Mouse (Mus musculus): ENCODE data around the gene Lrmda. TPM values are rescaled to one million over a fixed set of nuclear protein-coding genes. Genes with fewer than 3 reads are reported as not detected.

Gene Lrmda
- total and polyA plus RNA-seq, 3 experiments, result 0.43 to 1.1 (median 1.0) TPM

DNA sequence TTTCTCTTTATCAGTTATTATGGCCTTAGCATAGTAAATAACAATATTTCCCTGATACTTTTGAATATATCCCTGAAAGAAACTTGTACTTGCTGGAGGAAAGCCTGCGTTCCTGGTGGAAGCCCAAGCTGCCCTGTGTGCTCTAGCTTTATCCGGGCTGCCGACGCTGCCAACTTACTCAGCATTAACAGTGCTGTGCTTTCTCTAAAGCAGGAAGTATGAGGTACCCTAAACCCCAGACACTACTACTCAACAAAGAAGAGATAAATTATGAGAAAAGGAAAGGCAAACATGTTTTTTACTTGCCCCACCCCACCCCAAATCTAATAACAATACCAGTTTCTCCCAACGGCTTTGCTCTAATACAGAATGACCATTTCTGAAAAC, 240.5 kb downstream of the Lrmda start:
- Histone ChIP-seq H3K36me3 (ENCODE audit: control insufficient read depth, insufficient read depth, low read length) (no peaks in the 10 kb centered on the region), H3K79me2 (replicated peaks; ENCODE audit: control insufficient read depth, insufficient read depth, low read length) (no peaks in the 10 kb centered on the region), H3K27ac (no peak overlapping the region), H3K27me3 (ENCODE audit: control insufficient read depth, insufficient read depth, low read length) (no peaks in the 10 kb centered on the region), H3K9ac (ENCODE audit: low read depth, low read length) (no peak overlapping the region), H3K4me3 (no peak overlapping the region), H3K4me1 (ENCODE audit: control insufficient read depth, insufficient read depth, low read length) (no peaks in the 10 kb centered on the region)
- WGBS, result 38% methylated on average over 5 of the region's 5 CpGs
- TF ChIP-seq CTCF (IDR thresholded peaks at IDR 0.05) (no peak), POLR2A (IDR thresholded peaks at IDR 0.05; ENCODE audit: insufficient read depth, low read depth, low read length) (no peak), EP300 (IDR thresholded peaks at IDR 0.05; ENCODE audit: insufficient read depth, low read depth, low read length) (no peak)
- DNase-seq, result no peak
- intact Hi-C loops (cut with DNase I), result no loop called here

- TF ChIP-seq CTCF (IDR thresholded peaks at IDR 0.05) (no peak), EP300 (IDR thresholded peaks at IDR 0.05; ENCODE audit: insufficient read depth, low read depth, low read length) (no peak), POLR2A (IDR thresholded peaks at IDR 0.05; ENCODE audit: insufficient read depth, low read depth, low read length) (no peak)
These were observed 245.9 kb downstream of the Lrmda start for GRCm38 (mm10) chr14:22265229-22265905.

GRCm38 (mm10) chr14:22269812-22270211, 250.3 kb downstream of the Lrmda start:
- Histone ChIP-seq H3K4me1 (ENCODE audit: control insufficient read depth, insufficient read depth, low read length) (no peaks in the 10 kb centered on the region), H3K9ac (ENCODE audit: low read depth, low read length) (no peak overlapping the region), H3K36me3 (ENCODE audit: control insufficient read depth, insufficient read depth, low read length) (no peaks in the 10 kb centered on the region), H3K79me2 (replicated peaks; ENCODE audit: control insufficient read depth, insufficient read depth, low read length) (no peaks in the 10 kb centered on the region), H3K4me3 (no peak overlapping the region), H3K27me3 (ENCODE audit: control insufficient read depth, insufficient read depth, low read length) (no peaks in the 10 kb centered on the region), H3K27ac (no peak overlapping the region)
- TF ChIP-seq EP300 (IDR thresholded peaks at IDR 0.05; ENCODE audit: insufficient read depth, low read depth, low read length), result no peak
- TF ChIP-seq POLR2A (IDR thresholded peaks at IDR 0.05; ENCODE audit: insufficient read depth, low read depth, low read length), result no peak
- TF ChIP-seq CTCF (IDR thresholded peaks at IDR 0.05), result no peak
- DNase-seq, result no peak
- intact Hi-C loops (cut with DNase I), result no loop called here
- WGBS, result 47% methylated on average over 9 of the region's 9 CpGs

More at GRCm38 (mm10) chr14:22265229-22265905, 245.9 kb downstream of the Lrmda start:
- Histone ChIP-seq H3K36me3 (ENCODE audit: control insufficient read depth, insufficient read depth, low read length) (no peaks in the 10 kb centered on the region), H3K4me3 (no peak overlapping the region), H3K4me1 (ENCODE audit: control insufficient read depth, insufficient read depth, low read length) (no peaks in the 10 kb centered on the region), H3K9ac (ENCODE audit: low read depth, low read length) (no peak overlapping the region), H3K79me2 (replicated peaks; ENCODE audit: control insufficient read depth, insufficient read depth, low read length) (no peaks in the 10 kb centered on the region), H3K27ac (no peak overlapping the region), H3K27me3 (ENCODE audit: control insufficient read depth, insufficient read depth, low read length) (no peaks in the 10 kb centered on the region)
- intact Hi-C loops (cut with DNase I), result no loop called here
- no peak for DNase-seq
- WGBS, result 91% methylated on average over 4 of the region's 4 CpGs

DNA sequence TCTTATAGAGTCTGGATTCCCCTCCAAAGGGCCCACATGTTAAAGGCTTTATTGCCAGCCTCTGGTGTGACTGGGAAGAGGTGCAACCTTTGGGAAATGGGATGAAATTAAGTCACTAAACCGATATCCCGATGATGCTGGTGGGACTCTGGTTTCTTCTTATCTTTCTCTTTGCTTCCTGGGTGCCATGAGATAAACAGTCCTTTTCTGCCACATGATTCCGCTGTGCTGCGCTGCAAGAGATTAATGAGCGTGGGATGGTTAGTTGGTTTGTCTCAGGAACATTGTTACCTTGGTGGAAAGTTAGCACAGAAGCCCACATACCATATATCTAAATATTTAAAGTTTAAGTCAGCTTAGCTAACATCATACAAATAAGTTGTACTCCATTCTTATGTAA, 258.5 kb downstream of the Lrmda start:
- no peak for DNase-seq
- Histone ChIP-seq H3K4me1 (ENCODE audit: control insufficient read depth, insufficient read depth, low read length) (no peaks in the 10 kb centered on the region), H3K79me2 (replicated peaks; ENCODE audit: control insufficient read depth, insufficient read depth, low read length) (no peaks in the 10 kb centered on the region), H3K9ac (ENCODE audit: low read depth, low read length) (no peak overlapping the region), H3K27ac (no peak overlapping the region), H3K4me3 (no peak overlapping the region), H3K27me3 (ENCODE audit: control insufficient read depth, insufficient read depth, low read length) (no peaks in the 10 kb centered on the region), H3K36me3 (ENCODE audit: control insufficient read depth, insufficient read depth, low read length) (no peaks in the 10 kb centered on the region)
- 81% methylated on average over 5 of the region's 5 CpGs for WGBS
- TF ChIP-seq POLR2A (IDR thresholded peaks at IDR 0.05; ENCODE audit: insufficient read depth, low read depth, low read length) (no peak), CTCF (IDR thresholded peaks at IDR 0.05) (no peak), EP300 (IDR thresholded peaks at IDR 0.05; ENCODE audit: insufficient read depth, low read depth, low read length) (no peak)
- intact Hi-C loops (cut with DNase I), result no loop called here

DNA sequence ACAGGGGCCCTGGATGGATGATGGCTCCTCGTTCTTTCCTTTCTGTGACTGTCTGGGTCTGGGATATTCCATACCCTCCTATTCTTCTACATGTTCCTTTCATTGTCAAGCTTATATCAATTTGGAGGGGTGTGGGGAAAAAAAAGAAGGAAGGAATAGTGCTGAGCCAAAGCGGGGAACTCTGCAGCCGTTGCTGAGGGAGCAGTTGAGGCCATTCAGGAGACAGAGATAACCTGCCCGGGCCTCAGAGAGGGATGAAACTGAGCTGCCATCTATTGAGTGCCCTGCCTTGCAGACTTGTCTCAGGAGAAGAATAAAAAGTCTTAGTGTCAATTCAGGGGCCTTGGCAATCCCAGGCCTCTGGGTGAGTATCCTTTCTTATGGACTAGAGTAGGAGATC, 260.1 kb downstream of the Lrmda start:
- no peak overlapping the region for H3K27ac ChIP-seq
- intact Hi-C loops (cut with DNase I), result no loop called here
- no peaks in the 10 kb centered on the region for H3K4me1 ChIP-seq (ENCODE audit: control insufficient read depth, insufficient read depth, low read length)
- no peak for TF ChIP-seq POLR2A (IDR thresholded peaks at IDR 0.05; ENCODE audit: insufficient read depth, low read depth, low read length)
- no peak for TF ChIP-seq CTCF (IDR thresholded peaks at IDR 0.05)
- no peak for TF ChIP-seq EP300 (IDR thresholded peaks at IDR 0.05; ENCODE audit: insufficient read depth, low read depth, low read length)
- 79% methylated on average over 4 of the region's 4 CpGs for WGBS
- no peak overlapping the region for H3K4me3 ChIP-seq
- no peaks in the 10 kb centered on the region for H3K27me3 ChIP-seq (ENCODE audit: control insufficient read depth, insufficient read depth, low read length)
- no peak overlapping the region for H3K9ac ChIP-seq (ENCODE audit: low read depth, low read length)
- no peak for DNase-seq
- no peaks in the 10 kb centered on the region for H3K79me2 ChIP-seq (replicated peaks; ENCODE audit: control insufficient read depth, insufficient read depth, low read length)
- no peaks in the 10 kb centered on the region for H3K36me3 ChIP-seq (ENCODE audit: control insufficient read depth, insufficient read depth, low read length)

- intact Hi-C loops (cut with DNase I), result no loop called here
- WGBS, result 95% methylated on average over 7 of the region's 7 CpGs
- no peaks in the 10 kb centered on the region for H3K4me1 ChIP-seq (ENCODE audit: control insufficient read depth, insufficient read depth, low read length)
These were observed 262.1 kb downstream of the Lrmda start for GRCm38 (mm10) chr14:22281630-22282029.

More at GRCm38 (mm10) chr14:22281630-22282029, 262.1 kb downstream of the Lrmda start:
- no peaks in the 10 kb centered on the region for H3K79me2 ChIP-seq (replicated peaks; ENCODE audit: control insufficient read depth, insufficient read depth, low read length)
- no peak overlapping the region for H3K27ac ChIP-seq
- TF ChIP-seq EP300 (IDR thresholded peaks at IDR 0.05; ENCODE audit: insufficient read depth, low read depth, low read length), result no peak
- TF ChIP-seq CTCF (IDR thresholded peaks at IDR 0.05), result no peak
- TF ChIP-seq POLR2A (IDR thresholded peaks at IDR 0.05; ENCODE audit: insufficient read depth, low read depth, low read length), result no peak
- no peaks in the 10 kb centered on the region for H3K36me3 ChIP-seq (ENCODE audit: control insufficient read depth, insufficient read depth, low read length)
- no peak overlapping the region for H3K4me3 ChIP-seq
- H3K27me3 ChIP-seq (ENCODE audit: control insufficient read depth, insufficient read depth, low read length), result no peaks in the 10 kb centered on the region
- no peak overlapping the region for H3K9ac ChIP-seq (ENCODE audit: low read depth, low read length)
- no peak for DNase-seq

Data from heart, adult 2 months (tissue).